Mouse (Mus musculus) forebrain, embryonic 16.5 days (tissue): ENCODE results near the gene Tspan5. TPM values are rescaled to one million over a fixed set of nuclear protein-coding genes. Genes with fewer than 3 reads are reported as not detected.

Experiments
- ATAC-seq: fragments of 200-750 bp; cut with Nextera tagmentation; 2 replicates; pipeline ENCODE4 v1.8.0; 2017; ENCODE audit warnings: mild to moderate bottlenecking, moderate library complexity
- H3K27ac ChIP-seq: fragments of 300-500 bp; sonication (generic); 2 replicates; pipeline ENCODE4 v1.5.1; 2014; ENCODE audit warnings: low read length, control low read depth
- H3K27me3 ChIP-seq: fragments of 300-500 bp; sonication (generic); replicated peaks from 2 replicates; pipeline ENCODE4 v1.6.1; 2014; ENCODE audit warnings: low read length; ENCODE audit not compliant: control insufficient read depth, insufficient read depth
- H3K36me3 ChIP-seq: fragments of 300-500 bp; sonication (generic); 2 replicates; pipeline ENCODE4 v1.6.1; 2014; ENCODE audit not compliant: control insufficient read depth, insufficient read depth
- H3K4me1 ChIP-seq: fragments of 300-500 bp; sonication (generic); replicated peaks from 2 replicates; pipeline ENCODE4 v1.6.1; 2014; ENCODE audit warnings: low read length; ENCODE audit not compliant: control insufficient read depth, insufficient read depth
- H3K4me2 ChIP-seq: fragments of 300-500 bp; sonication (generic); 2 replicates; pipeline ENCODE4 v1.6.1; 2014; ENCODE audit warnings: mild to moderate bottlenecking, low read length, control low read depth
- H3K4me3 ChIP-seq: fragments of 300-500 bp; sonication (generic); replicated peaks from 2 replicates; pipeline ENCODE4 v1.5.1; 2014; ENCODE audit warnings: mild to moderate bottlenecking, low read length, control low read depth
- H3K9ac ChIP-seq: fragments of 300-500 bp; sonication (generic); replicated peaks from 2 replicates; pipeline ENCODE4 v1.6.1; 2014; ENCODE audit warnings: low read depth, low read length, control low read depth
- H3K9me3 ChIP-seq: fragments of 300-500 bp; sonication (generic); 2 replicates; pipeline ENCODE4 v1.6.1; 2016; ENCODE audit warnings: low read length; ENCODE audit not compliant: control insufficient read depth
- WGBS: fragments of 180-500 bp; shearing (Covaris S2); extraction: QIAGEN DNeasy Blood & Tissue Kit; methylation state at CpG from one replicate; pipeline ENCODE4 v1.1.7; 2014; 5-methylcytosine and 5-hydroxymethylcytosine counted together
- polyA plus RNA-seq: library from polyadenylated mRNA; unstranded; fragments of >200 nt; fragmentation: Nextera tagmentation; extraction: Ambion mirVana; gene quantifications from 2 replicates; pipeline ENCODE4 v1.2.1, GENCODE M21; 2015

Tspan5 gene
- polyA plus RNA-seq, 1 experiment from 2014 or later: 98.7 TPM

GRCm38 (mm10) chr3:138825296-138825695, 83.3 kb downstream of the Tspan5 start:
- WGBS: 66% methylated on average over 6 of the region's 6 CpGs
- ATAC-seq: no peak
- no peaks in the 10 kb centered on the region for H3K27me3 ChIP-seq
- peaks cover 16% of the 10 kb centered on the region for H3K4me1 ChIP-seq
- no peak overlapping the region for H3K4me3 ChIP-seq
- no peaks in the 10 kb centered on the region for H3K9me3 ChIP-seq
- H3K9ac ChIP-seq: no peak overlapping the region
- no peak overlapping the region for H3K4me2 ChIP-seq
- no peaks in the 10 kb centered on the region for H3K36me3 ChIP-seq
- no peak overlapping the region for H3K27ac ChIP-seq

GRCm38 (mm10) chr3:138826243-138826800, 84.3 kb downstream of the Tspan5 start:
- H3K9ac ChIP-seq: no peak overlapping the region
- H3K4me1 ChIP-seq: peaks cover 11% of the 10 kb centered on the region
- 76% methylated on average over 8 of the region's 8 CpGs for WGBS
- H3K27me3 ChIP-seq: no peaks in the 10 kb centered on the region
- no peaks in the 10 kb centered on the region for H3K36me3 ChIP-seq
- no peak overlapping the region for H3K4me2 ChIP-seq
- no peaks in the 10 kb centered on the region for H3K9me3 ChIP-seq
- H3K4me3 ChIP-seq: no peak overlapping the region
- no peak overlapping the region for H3K27ac ChIP-seq
- no peak for ATAC-seq

GRCm38 (mm10) chr3:138832827-138833517, 91.0 kb downstream of the Tspan5 start:
- Histone ChIP-seq H3K4me2 (no peak overlapping the region), H3K4me3 (no peak overlapping the region), H3K27ac (no peak overlapping the region), H3K9me3 (no peaks in the 10 kb centered on the region), H3K4me1 (peaks cover 11% of the 10 kb centered on the region), H3K27me3 (no peaks in the 10 kb centered on the region), H3K9ac (no peak overlapping the region), H3K36me3 (no peaks in the 10 kb centered on the region)
- WGBS: 68% methylated on average over 9 of the region's 9 CpGs
- ATAC-seq: peak; percentile 56

GRCm38 (mm10) chr3:138834174-138834573, 92.2 kb downstream of the Tspan5 start:
- H3K36me3 ChIP-seq: no peaks in the 10 kb centered on the region
- H3K4me3 ChIP-seq: no peak overlapping the region
- no peaks in the 10 kb centered on the region for H3K27me3 ChIP-seq
- H3K27ac ChIP-seq: no peak overlapping the region
- ATAC-seq: no peak
- 85% methylated on average over 11 of the region's 11 CpGs for WGBS
- H3K9me3 ChIP-seq: no peaks in the 10 kb centered on the region
- no peak overlapping the region for H3K9ac ChIP-seq
- H3K4me1 ChIP-seq: peaks cover 14% of the 10 kb centered on the region
- H3K4me2 ChIP-seq: no peak overlapping the region

GRCm38 (mm10) chr3:138836937-138837336, 94.9 kb downstream of the Tspan5 start:
- H3K4me2 ChIP-seq: no peak overlapping the region
- H3K4me1 ChIP-seq: peaks cover 14% of the 10 kb centered on the region
- no peaks in the 10 kb centered on the region for H3K9me3 ChIP-seq
- no peak for ATAC-seq
- WGBS: 71% methylated on average over 5 of the region's 5 CpGs
- H3K27me3 ChIP-seq: no peaks in the 10 kb centered on the region
- H3K27ac ChIP-seq: no peak overlapping the region
- H3K36me3 ChIP-seq: no peaks in the 10 kb centered on the region
- H3K9ac ChIP-seq: no peak overlapping the region
- H3K4me3 ChIP-seq: no peak overlapping the region

GRCm38 (mm10) chr3:138837651-138838050, 95.7 kb downstream of the Tspan5 start:
- ATAC-seq: no peak
- Histone ChIP-seq H3K4me3 (no peak overlapping the region), H3K36me3 (no peaks in the 10 kb centered on the region), H3K4me1 (peaks cover 9% of the 10 kb centered on the region), H3K9me3 (no peaks in the 10 kb centered on the region), H3K9ac (no peak overlapping the region), H3K4me2 (no peak overlapping the region), H3K27me3 (no peaks in the 10 kb centered on the region), H3K27ac (no peak overlapping the region)
- WGBS: 83% methylated on average over 6 of the region's 6 CpGs

- Histone ChIP-seq H3K9me3 (no peaks in the 10 kb centered on the region), H3K4me3 (no peak overlapping the region), H3K4me1 (peaks cover 3% of the 10 kb centered on the region), H3K36me3 (no peaks in the 10 kb centered on the region), H3K27ac (no peak overlapping the region), H3K27me3 (no peaks in the 10 kb centered on the region), H3K9ac (no peak overlapping the region), H3K4me2 (no peak overlapping the region)
- 85% methylated on average over 6 of the region's 6 CpGs for WGBS
- no peak for ATAC-seq
These were observed 97.7 kb downstream of the Tspan5 start for GRCm38 (mm10) chr3:138839656-138840055.

- Histone ChIP-seq H3K27ac (no peak overlapping the region), H3K36me3 (no peaks in the 10 kb centered on the region), H3K4me2 (no peak overlapping the region), H3K4me3 (no peak overlapping the region), H3K27me3 (no peaks in the 10 kb centered on the region), H3K9me3 (no peaks in the 10 kb centered on the region), H3K4me1 (peaks cover 3% of the 10 kb centered on the region), H3K9ac (no peak overlapping the region)
- WGBS: 51% methylated on average over 5 of the region's 5 CpGs
- no peak for ATAC-seq
These were observed 99.3 kb downstream of the Tspan5 start for GRCm38 (mm10) chr3:138841288-138841687.

GRCm38 (mm10) chr3:138843180-138843579, 101.2 kb downstream of the Tspan5 start:
- Histone ChIP-seq H3K4me3 (no peak overlapping the region), H3K4me1 (peaks cover 3% of the 10 kb centered on the region), H3K4me2 (no peak overlapping the region), H3K27ac (no peak overlapping the region), H3K9me3 (no peaks in the 10 kb centered on the region), H3K36me3 (no peaks in the 10 kb centered on the region), H3K27me3 (no peaks in the 10 kb centered on the region), H3K9ac (no peak overlapping the region)
- ATAC-seq: no peak
- 86% methylated on average over 2 of the region's 2 CpGs for WGBS
